Mouse (Mus musculus): ENCODE data around the gene Hmga2. TPM values are rescaled to one million over a fixed set of nuclear protein-coding genes. Genes with fewer than 3 reads are reported as not detected.

Hmga2 gene
- polyA plus RNA-seq, 1 experiment from 2014 or later: 11.1 TPM

- ATAC-seq (ENCODE audit: low read depth) (no peak), DNase-seq (ENCODE audit: low spot score) (no peak)
- no peak overlapping the region for H3K4me3 ChIP-seq (ENCODE audit: low read depth, low read length)
- H3K9ac ChIP-seq (ENCODE audit: low read depth, low read length): no peak overlapping the region
- H3K9me3 ChIP-seq (ENCODE audit: control insufficient read depth, low read length): no peaks in the 10 kb centered on the region
- no peaks in the 10 kb centered on the region for H3K27me3 ChIP-seq (replicated peaks; ENCODE audit: control insufficient read depth, insufficient read depth, low read length)
- WGBS: 64% methylated on average over 10 of the region's 10 CpGs
- peaks cover 51% of the 10 kb centered on the region for H3K4me1 ChIP-seq (ENCODE audit: control insufficient read depth, insufficient read depth, low read length)
- peak overlapping the region; percentile 74 for H3K27ac ChIP-seq (replicated peaks; ENCODE audit: low read depth, low read length)
- no peaks in the 10 kb centered on the region for H3K36me3 ChIP-seq (ENCODE audit: control insufficient read depth, insufficient read depth, low read length)
- H3K4me2 ChIP-seq (ENCODE audit: low read depth, low read length): peak overlapping the region; percentile 39
These were observed 47.1 kb downstream of the Hmga2 start for GRCm38 (mm10) chr10:120429199-120429551.

- DNase-seq (ENCODE audit: low spot score) (peak; percentile 68), ATAC-seq (ENCODE audit: low read depth) (peak; percentile 35)
- H3K4me1 ChIP-seq (ENCODE audit: control insufficient read depth, insufficient read depth, low read length): peaks cover 54% of the 10 kb centered on the region
- no peaks in the 10 kb centered on the region for H3K36me3 ChIP-seq (ENCODE audit: control insufficient read depth, insufficient read depth, low read length)
- H3K4me3 ChIP-seq (ENCODE audit: low read depth, low read length): no peak overlapping the region
- 57% methylated on average over 32 of the region's 33 CpGs for WGBS
- no peaks in the 10 kb centered on the region for H3K9me3 ChIP-seq (ENCODE audit: control insufficient read depth, low read length)
- peak overlapping the region; percentile 39 for H3K4me2 ChIP-seq (ENCODE audit: low read depth, low read length)
- H3K9ac ChIP-seq (ENCODE audit: low read depth, low read length): peak overlapping the region; percentile 26; the same call in 1 of the 2 replicates
- H3K27ac ChIP-seq (replicated peaks; ENCODE audit: low read depth, low read length): peak overlapping the region; percentile 74
- H3K27me3 ChIP-seq (replicated peaks; ENCODE audit: control insufficient read depth, insufficient read depth, low read length): no peaks in the 10 kb centered on the region
These were observed 47.7 kb downstream of the Hmga2 start for GRCm38 (mm10) chr10:120428430-120429198.

GRCm38 (mm10) chr10:120426086-120426610 lies 50.1 kb downstream of the Hmga2 start:
- H3K36me3 ChIP-seq (ENCODE audit: control insufficient read depth, insufficient read depth, low read length): no peaks in the 10 kb centered on the region

GRCm38 (mm10) chr10:120424015-120424414 lies 52.3 kb downstream of the Hmga2 start:
- Histone ChIP-seq H3K27me3 (replicated peaks; ENCODE audit: control insufficient read depth, insufficient read depth, low read length) (no peaks in the 10 kb centered on the region), H3K4me3 (ENCODE audit: low read depth, low read length) (no peak overlapping the region), H3K9ac (ENCODE audit: low read depth, low read length) (no peak overlapping the region), H3K36me3 (ENCODE audit: control insufficient read depth, insufficient read depth, low read length) (0 out of 2 replicates have a peak, but pooled peaks cover 6% of the 10 kb centered on the region), H3K4me2 (ENCODE audit: low read depth, low read length) (no peak overlapping the region), H3K4me1 (ENCODE audit: control insufficient read depth, insufficient read depth, low read length) (peaks cover 58% of the 10 kb centered on the region), H3K9me3 (ENCODE audit: control insufficient read depth, low read length) (no peaks in the 10 kb centered on the region), H3K27ac (replicated peaks; ENCODE audit: low read depth, low read length) (0 out of 2 replicates have a peak overlapping the region, but pooled peaks have one; percentile 15)
- WGBS: 63% methylated on average over 9 of the region's 9 CpGs
- DNase-seq (ENCODE audit: low spot score): no peak
- no peak for ATAC-seq (ENCODE audit: low read depth)

More at GRCm38 (mm10) chr10:120426086-120426610, 50.1 kb downstream of the Hmga2 start:
- peaks cover 62% of the 10 kb centered on the region for H3K4me1 ChIP-seq (ENCODE audit: control insufficient read depth, insufficient read depth, low read length)
- no peak overlapping the region for H3K4me3 ChIP-seq (ENCODE audit: low read depth, low read length)
- no peaks in the 10 kb centered on the region for H3K9me3 ChIP-seq (ENCODE audit: control insufficient read depth, low read length)
- no peak; the same call in 1 of the 2 replicates for ATAC-seq (ENCODE audit: low read depth)
- 52% methylated on average over 14 of the region's 14 CpGs for WGBS
- peak overlapping the region; percentile 41; the same call in 1 of the 2 replicates for H3K27ac ChIP-seq (replicated peaks; ENCODE audit: low read depth, low read length)
- DNase-seq (ENCODE audit: low spot score): no peak
- no peak overlapping the region for H3K4me2 ChIP-seq (ENCODE audit: low read depth, low read length)
- no peaks in the 10 kb centered on the region for H3K27me3 ChIP-seq (replicated peaks; ENCODE audit: control insufficient read depth, insufficient read depth, low read length)
- H3K9ac ChIP-seq (ENCODE audit: low read depth, low read length): no peak overlapping the region

GRCm38 (mm10) chr10:120423256-120423655 lies 53.0 kb downstream of the Hmga2 start:
- Histone ChIP-seq H3K4me2 (ENCODE audit: low read depth, low read length) (no peak overlapping the region), H3K27ac (replicated peaks; ENCODE audit: low read depth, low read length) (peak overlapping the region; percentile 31; the same call in 1 of the 2 replicates), H3K36me3 (ENCODE audit: control insufficient read depth, insufficient read depth, low read length) (0 out of 2 replicates have a peak, but pooled peaks cover 6% of the 10 kb centered on the region), H3K4me1 (ENCODE audit: control insufficient read depth, insufficient read depth, low read length) (peaks cover 54% of the 10 kb centered on the region), H3K9ac (ENCODE audit: low read depth, low read length) (no peak overlapping the region), H3K9me3 (ENCODE audit: control insufficient read depth, low read length) (no peaks in the 10 kb centered on the region), H3K4me3 (ENCODE audit: low read depth, low read length) (no peak overlapping the region), H3K27me3 (replicated peaks; ENCODE audit: control insufficient read depth, insufficient read depth, low read length) (no peaks in the 10 kb centered on the region)
- ATAC-seq (ENCODE audit: low read depth) (no peak), DNase-seq (ENCODE audit: low spot score) (no peak)
- WGBS: 66% methylated on average over 7 of the region's 7 CpGs

- H3K27ac ChIP-seq (replicated peaks; ENCODE audit: low read depth, low read length): peak overlapping the region; percentile 64; the same call in 1 of the 2 replicates
- no peak overlapping the region for H3K4me3 ChIP-seq (ENCODE audit: low read depth, low read length)
- no peak overlapping the region for H3K9ac ChIP-seq (ENCODE audit: low read depth, low read length)
- H3K36me3 ChIP-seq (ENCODE audit: control insufficient read depth, insufficient read depth, low read length): 0 out of 2 replicates have a peak, but pooled peaks cover 6% of the 10 kb centered on the region
- H3K4me2 ChIP-seq (ENCODE audit: low read depth, low read length): no peak overlapping the region
- 65% methylated on average over 4 of the region's 4 CpGs for WGBS
- DNase-seq (ENCODE audit: low spot score): no peak
- no peak for ATAC-seq (ENCODE audit: low read depth)
- no peaks in the 10 kb centered on the region for H3K9me3 ChIP-seq (ENCODE audit: control insufficient read depth, low read length)
- H3K4me1 ChIP-seq (ENCODE audit: control insufficient read depth, insufficient read depth, low read length): peaks cover 55% of the 10 kb centered on the region
- H3K27me3 ChIP-seq (replicated peaks; ENCODE audit: control insufficient read depth, insufficient read depth, low read length): no peaks in the 10 kb centered on the region
These were observed 53.4 kb downstream of the Hmga2 start for GRCm38 (mm10) chr10:120422820-120423219.

- WGBS: 20% methylated on average over 10 of the region's 10 CpGs
- peak; percentile 77 for ATAC-seq (ENCODE audit: low read depth)
These were observed 54.2 kb downstream of the Hmga2 start for GRCm38 (mm10) chr10:120422050-120422449.

GRCm38 (mm10) chr10:120420971-120421629 lies 55.2 kb downstream of the Hmga2 start:
- 52% methylated on average over 15 of the region's 15 CpGs for WGBS
- Histone ChIP-seq H3K4me1 (ENCODE audit: control insufficient read depth, insufficient read depth, low read length) (peaks cover 58% of the 10 kb centered on the region), H3K36me3 (ENCODE audit: control insufficient read depth, insufficient read depth, low read length) (0 out of 2 replicates have a peak, but pooled peaks cover 6% of the 10 kb centered on the region), H3K4me3 (ENCODE audit: low read depth, low read length) (no peak overlapping the region), H3K9ac (ENCODE audit: low read depth, low read length) (no peak overlapping the region), H3K27ac (replicated peaks; ENCODE audit: low read depth, low read length) (peak overlapping the region; percentile 48), H3K4me2 (ENCODE audit: low read depth, low read length) (no peak overlapping the region), H3K27me3 (replicated peaks; ENCODE audit: control insufficient read depth, insufficient read depth, low read length) (no peaks in the 10 kb centered on the region), H3K9me3 (ENCODE audit: control insufficient read depth, low read length) (no peaks in the 10 kb centered on the region)
- ATAC-seq (ENCODE audit: low read depth) (no peak), DNase-seq (ENCODE audit: low spot score) (peak; percentile 39)

More at GRCm38 (mm10) chr10:120422050-120422449, 54.2 kb downstream of the Hmga2 start:
- Histone ChIP-seq H3K4me2 (ENCODE audit: low read depth, low read length) (peak overlapping the region; percentile 30), H3K4me1 (ENCODE audit: control insufficient read depth, insufficient read depth, low read length) (peaks cover 58% of the 10 kb centered on the region), H3K36me3 (ENCODE audit: control insufficient read depth, insufficient read depth, low read length) (0 out of 2 replicates have a peak, but pooled peaks cover 6% of the 10 kb centered on the region), H3K27me3 (replicated peaks; ENCODE audit: control insufficient read depth, insufficient read depth, low read length) (no peaks in the 10 kb centered on the region), H3K27ac (replicated peaks; ENCODE audit: low read depth, low read length) (peak overlapping the region; percentile 64), H3K4me3 (ENCODE audit: low read depth, low read length) (no peak overlapping the region), H3K9ac (ENCODE audit: low read depth, low read length) (peak overlapping the region; percentile 43; the same call in 1 of the 2 replicates), H3K9me3 (ENCODE audit: control insufficient read depth, low read length) (no peaks in the 10 kb centered on the region)
- DNase-seq (ENCODE audit: low spot score): peak; percentile 96
